Mouse (Mus musculus) liver, postnatal 0 days (tissue): ENCODE measurements at regions not wholly inside any gene's neighbourhood (a gene's known extent, or its start where the extent isn't known, plus 50 kb on each side); places are given as distances from the start of the nearest gene placed in this dataset.

Experiments
- CTCF ChIP-seq: sonication (generic); IDR thresholded peaks from 2 replicates; pipeline ENCODE4 v1.5.1; 2016; ENCODE audit warnings: antibody characterized with exemption, low read depth
- EP300 ChIP-seq: IDR thresholded peaks from 2 replicates; pipeline ENCODE4 v1.6.1; 2016; ENCODE audit warnings: antibody characterized with exemption, low read depth, mild to moderate bottlenecking

DNA sequence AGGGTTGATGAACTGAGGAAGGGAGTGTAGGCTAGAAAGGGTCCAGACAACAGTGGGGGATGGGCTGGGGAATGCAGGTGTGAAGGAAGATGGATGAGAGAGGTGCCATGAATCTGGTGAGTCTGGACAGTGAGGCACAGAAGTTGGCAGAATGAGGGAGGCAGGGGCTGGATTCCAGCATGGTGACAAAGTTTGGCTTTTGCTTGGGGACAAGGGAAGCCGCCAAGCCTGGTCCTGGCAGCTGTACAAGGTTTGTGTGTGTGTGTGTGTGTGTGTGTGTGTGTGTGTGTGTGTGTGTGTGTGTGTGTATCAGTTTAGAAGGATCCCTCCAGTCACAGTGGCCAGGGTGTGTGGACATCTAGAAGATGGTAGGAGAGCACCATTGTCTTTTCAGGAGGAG is 270.4 kb downstream of the Rps24 start:
- TF ChIP-seq CTCF (no peak), EP300 (no peak)
